Comparison of ENCODE assay signal across 11 mouse cellular contexts in genomic region chrX:161032423-161032822, GRCm38 (mm10). TPM values are rescaled to one million over a fixed set of nuclear protein-coding genes. Genes with fewer than 3 reads are reported as not detected.
DNase-seq lines count a peak whose midpoint lies in the region; TF ChIP-seq lines count a peak whose summit lies in the region.
"Had no signal": no experiment of that assay in that cellular context is flagged by ENCODE, and none has a peak within 500 bp of the region (broad histone marks: within the 10 kb centered on the region; RNA-seq: fewer than 3 reads in every experiment).

No protein-coding gene starts in this region.

- H3K9me3 ChIP-seq in MEL (replicated peaks; ENCODE audit: insufficient read depth, low read length), result no peaks in the 10 kb centered on the region
- no peaks in the 10 kb centered on the region for H3K9me3 ChIP-seq in limb, embryonic 10.5 days (replicated peaks)
- H3K9me3 ChIP-seq: heart, embryonic 15.5 days; limb, embryonic 15.5 days had no signal

- TF ChIP-seq EP300 in heart, adult 2 months (IDR thresholded peaks at IDR 0.05; ENCODE audit: insufficient read depth, low read depth, low read length), result no peak
- no peak for TF ChIP-seq EP300 in MEL (IDR thresholded peaks at IDR 0.05; ENCODE audit: low read depth in 1 of 2, low read length in 2 of 2)

- H3K9ac ChIP-seq in heart, adult 2 months (ENCODE audit: low read depth, low read length), result no peak overlapping the region
- H3K9ac ChIP-seq in MEL (ENCODE audit: control insufficient read depth, low read depth, low read length, poor library complexity, severe bottlenecking), result no peak overlapping the region
- H3K9ac ChIP-seq: heart, embryonic 15.5 days; limb, embryonic 15.5 days had no signal

- H3K27ac ChIP-seq in heart, adult 2 months, result no peak overlapping the region
- no peak overlapping the region for H3K27ac ChIP-seq in MEL (ENCODE audit: control insufficient read depth, low read depth, low read length)
- no peak overlapping the region for H3K27ac ChIP-seq in limb, embryonic 10.5 days
- H3K27ac ChIP-seq: heart, embryonic 15.5 days; limb, embryonic 15.5 days had no signal

- TF ChIP-seq POLR2A in heart, adult 2 months (IDR thresholded peaks at IDR 0.05; ENCODE audit: insufficient read depth, low read depth, low read length), result no peak
- no peak for TF ChIP-seq POLR2A in lung, adult 2 months (IDR thresholded peaks at IDR 0.05; ENCODE audit: borderline replicate concordance, extremely low read depth, low read depth, low read length)
- no peak for TF ChIP-seq POLR2A in MEL (IDR thresholded peaks at IDR 0.05; ENCODE audit: control insufficient read depth in 1 of 2, insufficient read depth in 1 of 2, low read depth in 1 of 2, low read length in 2 of 2, poor library complexity in 1 of 2)

- 50% methylated on average over 2 of the region's 2 CpGs for WGBS in heart, adult 2 months
- 55% methylated on average over 2 of the region's 2 CpGs for WGBS in lung, adult 2 months
- WGBS in limb, embryonic 10.5 days, result 43% methylated on average over 2 of the region's 2 CpGs

- peak; percentile 28 for TF ChIP-seq RAD21 in MEL (IDR thresholded peaks at IDR 0.05; ENCODE audit: low read depth, low read length)

- H3K79me2 ChIP-seq in heart, adult 2 months (replicated peaks; ENCODE audit: control insufficient read depth, insufficient read depth, low read length), result no peaks in the 10 kb centered on the region
- no peaks in the 10 kb centered on the region for H3K79me2 ChIP-seq in MEL (ENCODE audit: control insufficient read depth, insufficient read depth, low read length, poor library complexity)

- peak; percentile 22; the same call in 1 of the 2 replicates for TF ChIP-seq CTCF in heart, adult 2 months (IDR thresholded peaks at IDR 0.05)
- TF ChIP-seq CTCF in lung, adult 2 months (IDR thresholded peaks at IDR 0.05; ENCODE audit: insufficient read depth, low read length), result no peak
- TF ChIP-seq CTCF in MEL (IDR thresholded peaks at IDR 0.05 in 2 of 3, conservative IDR thresholded peaks at IDR 0.05 in 1 of 3; ENCODE audit: control insufficient read depth in 1 of 3, insufficient read depth in 1 of 3, low read depth in 2 of 3, low read length in 3 of 3, poor library complexity in 1 of 3, severe bottlenecking in 1 of 3), result peak; percentile 13 to 60 (median 25); a peak in 3 of 6 replicates

- no peak for DNase-seq in heart, adult 2 months
- DNase-seq in heart, adult 18-20 months, result no peak
- peak; percentile 2 for DNase-seq in lung, postnatal 10 days
- DNase-seq in lung, adult 2 months, result no peak
- DNase-seq in MEL (ENCODE audit: low read depth, low spot score), result peak; percentile 46
- DNase-seq in retina, postnatal 1 day, result peak; percentile 28
- no peak for DNase-seq in urinary bladder, postnatal 14 days (ENCODE audit: low spot score)
- DNase-seq in limb, embryonic 10.5 days (ENCODE audit: low spot score), result no peak
- DNase-seq: gastrocnemius, postnatal 10 days had no signal

- H3K36me3 ChIP-seq in heart, adult 2 months (ENCODE audit: control insufficient read depth, insufficient read depth, low read length), result no peaks in the 10 kb centered on the region
- no peaks in the 10 kb centered on the region for H3K36me3 ChIP-seq in MEL (ENCODE audit: control insufficient read depth in 1 of 2, insufficient read depth in 2 of 2, low read length in 2 of 2)
- H3K36me3 ChIP-seq in limb, embryonic 10.5 days, result no peaks in the 10 kb centered on the region
- H3K36me3 ChIP-seq: heart, embryonic 15.5 days; limb, embryonic 15.5 days had no signal

- H3K27me3 ChIP-seq in heart, adult 2 months (ENCODE audit: control insufficient read depth, insufficient read depth, low read length), result no peaks in the 10 kb centered on the region
- H3K27me3 ChIP-seq in MEL (ENCODE audit: control insufficient read depth in 1 of 2, insufficient read depth in 2 of 2, low read length in 2 of 2), result peaks cover 0 to 1% of the 10 kb centered on the region in 2 experiments; a peak in 1 of 4 replicates
- peaks cover 71% of the 10 kb centered on the region for H3K27me3 ChIP-seq in limb, embryonic 10.5 days (ENCODE audit: low read depth, poor library complexity, severe bottlenecking)
- H3K27me3 ChIP-seq: heart, embryonic 15.5 days; limb, embryonic 15.5 days had no signal

- intact Hi-C loops in heart, adult 2 months (cut with DNase I), result loop anchor here (2.0 to 5.0 kb wide), 4 partner anchors 98 to 880 kb away; no protein-coding TSS in a partner anchor

- no peaks in the 10 kb centered on the region for H3K4me1 ChIP-seq in heart, adult 2 months (ENCODE audit: control insufficient read depth, insufficient read depth, low read length)
- H3K4me1 ChIP-seq in lung, adult 2 months (ENCODE audit: control insufficient read depth, insufficient read depth, low read length), result no peaks in the 10 kb centered on the region
- H3K4me1 ChIP-seq in MEL (ENCODE audit: control insufficient read depth in 1 of 2, insufficient read depth in 2 of 2, low read length in 2 of 2), result no peaks in the 10 kb centered on the region
- H3K4me1 ChIP-seq in limb, embryonic 10.5 days, result no peaks in the 10 kb centered on the region
- H3K4me1 ChIP-seq: heart, embryonic 15.5 days; limb, embryonic 15.5 days had no signal

- no peak overlapping the region for H3K4me3 ChIP-seq in heart, adult 2 months
- no peak overlapping the region for H3K4me3 ChIP-seq in lung, adult 2 months (replicated peaks; ENCODE audit: extremely low read depth, low read depth, low read length)
- no peak overlapping the region for H3K4me3 ChIP-seq in MEL (ENCODE audit: control insufficient read depth in 1 of 2, insufficient read depth in 1 of 2, low read depth in 2 of 2, low read length in 2 of 2)
- no peak overlapping the region for H3K4me3 ChIP-seq in limb, embryonic 10.5 days
- H3K4me3 ChIP-seq: heart, embryonic 15.5 days; limb, embryonic 15.5 days had no signal

TF ChIP-seq in MEL, 35 proteins besides CTCF, POLR2A, EP300 and RAD21:
- TF ChIP-seq POLR2AphosphoS5 (IDR thresholded peaks at IDR 0.05; ENCODE audit: borderline replicate concordance, low read depth, low read length), result no peak
- TF ChIP-seq SMC3 (IDR thresholded peaks at IDR 0.05; ENCODE audit: low read depth, low read length), result peak; percentile 40

RNA-seq across cellular contexts. Expression of gene Cdkl5, which starts 37.9 kb away (rescaled TPM):
- total RNA-seq in heart, adult 2 months (2021), result 1 to 10 TPM; 5.6 to 6.6 TPM
- 1.3 and 2.5 TPM in 2 replicates for polyA plus RNA-seq in heart, adult 2 months (2012; rRNA removed)
- total RNA-seq in heart, adult 18-20 months (2021), result 1 to 10 TPM; 5.1 TPM
- 4.9 and 7.1 TPM in 2 replicates for polyA plus RNA-seq in lung, adult 2 months (2012; rRNA removed)
- 1.6 and 1.7 TPM in 2 replicates for total RNA-seq in MEL (2012; rRNA removed)
- 1 to 10 TPM in 1 of 2 experiments, not detected in 1; 2.8 TPM for polyA plus RNA-seq in MEL (2012; ENCODE audit: insufficient read depth in 1 of 2, insufficient read length in 2 of 2, low read depth in 1 of 2, low replicate concordance in 2 of 2, missing spikeins in 1 of 2)
- 0.87 and 1.4 TPM in 2 replicates for polyA plus RNA-seq in limb, embryonic 10.5 days (2016; fragmentation: Nextera tagmentation; extraction: Ambion mirVana)

Comparison
In these comparisons a context has a peak if more than half of its experiments do, and no peak if none do; other contexts are left out.
1. DNase-seq: peak in lung, postnatal 10 days (single experiment), MEL (single experiment) and retina, postnatal 1 day (single experiment); none in heart, adult 2 months (0 of 2), heart, adult 18-20 months (0 of 2), lung, adult 2 months (single experiment), urinary bladder, postnatal 14 days (single experiment) and limb, embryonic 10.5 days (single experiment).